Mouse (Mus musculus): Measurements from ENCODE around the gene Dusp1.

- no peak for TF ChIP-seq CTCF (IDR thresholded peaks at IDR 0.05; ENCODE audit: control insufficient read depth, insufficient read depth, insufficient replicate concordance, low read depth, low read length)
- no peak for TF ChIP-seq POLR2A (IDR thresholded peaks at IDR 0.05; ENCODE audit: control insufficient read depth, low read depth, low read length)
Measured at GRCm38 (mm10) chr17:26594958-26595357, 33.0 kb upstream of the Dusp1 start.
